Mouse (Mus musculus) forebrain, embryonic 10.5 days (tissue): ENCODE results near the gene Hdhd5. TPM values are rescaled to one million over a fixed set of nuclear protein-coding genes. Genes with fewer than 3 reads are reported as not detected.

ENCODE experiments used
- DNase-seq: peaks from one replicate; pipeline ENCODE4 v3.0.0-alpha.2; 2017; ENCODE audit warnings: low spot score; ENCODE audit errors: extremely low spot score
- H3K27ac ChIP-seq: fragments of 300-500 bp; sonication (generic); 2 replicates; pipeline ENCODE4 v1.5.1; 2016; ENCODE audit warnings: mild to moderate bottlenecking
- H3K27me3 ChIP-seq: fragments of 300-500 bp; sonication (generic); 2 replicates; pipeline ENCODE4 v1.6.1; 2016; ENCODE audit warnings: mild to moderate bottlenecking; ENCODE audit not compliant: poor library complexity, severe bottlenecking
- H3K36me3 ChIP-seq: fragments of 300-500 bp; sonication (generic); replicated peaks from 2 replicates; pipeline ENCODE4 v1.6.1; 2016; ENCODE audit warnings: mild to moderate bottlenecking, moderate library complexity
- H3K4me1 ChIP-seq: fragments of 300-500 bp; sonication (generic); 2 replicates; pipeline ENCODE4 v1.6.1; 2016
- H3K4me3 ChIP-seq: fragments of 300-500 bp; sonication (generic); 2 replicates; pipeline ENCODE4 v1.5.1; 2016; ENCODE audit warnings: mild to moderate bottlenecking, moderate library complexity
- H3K9me3 ChIP-seq: fragments of 300-500 bp; sonication (generic); 2 replicates; pipeline ENCODE4 v1.6.1; 2016; ENCODE audit warnings: mild to moderate bottlenecking, moderate library complexity
- WGBS: fragments of 180-500 bp; shearing (Covaris S2); methylation state at CpG from one replicate; pipeline ENCODE4 v1.1.7; 2016; 5-methylcytosine and 5-hydroxymethylcytosine counted together
- polyA plus RNA-seq: library from polyadenylated mRNA; unstranded; fragments of >200 nt; fragmentation: Nextera tagmentation; extraction: Ambion mirVana; gene quantifications from 2 replicates; pipeline ENCODE4 v1.2.1, GENCODE M21; 2016

Gene Hdhd5
- polyA plus RNA-seq = 20.2 and 23.6 TPM in 2 replicates

DNA sequence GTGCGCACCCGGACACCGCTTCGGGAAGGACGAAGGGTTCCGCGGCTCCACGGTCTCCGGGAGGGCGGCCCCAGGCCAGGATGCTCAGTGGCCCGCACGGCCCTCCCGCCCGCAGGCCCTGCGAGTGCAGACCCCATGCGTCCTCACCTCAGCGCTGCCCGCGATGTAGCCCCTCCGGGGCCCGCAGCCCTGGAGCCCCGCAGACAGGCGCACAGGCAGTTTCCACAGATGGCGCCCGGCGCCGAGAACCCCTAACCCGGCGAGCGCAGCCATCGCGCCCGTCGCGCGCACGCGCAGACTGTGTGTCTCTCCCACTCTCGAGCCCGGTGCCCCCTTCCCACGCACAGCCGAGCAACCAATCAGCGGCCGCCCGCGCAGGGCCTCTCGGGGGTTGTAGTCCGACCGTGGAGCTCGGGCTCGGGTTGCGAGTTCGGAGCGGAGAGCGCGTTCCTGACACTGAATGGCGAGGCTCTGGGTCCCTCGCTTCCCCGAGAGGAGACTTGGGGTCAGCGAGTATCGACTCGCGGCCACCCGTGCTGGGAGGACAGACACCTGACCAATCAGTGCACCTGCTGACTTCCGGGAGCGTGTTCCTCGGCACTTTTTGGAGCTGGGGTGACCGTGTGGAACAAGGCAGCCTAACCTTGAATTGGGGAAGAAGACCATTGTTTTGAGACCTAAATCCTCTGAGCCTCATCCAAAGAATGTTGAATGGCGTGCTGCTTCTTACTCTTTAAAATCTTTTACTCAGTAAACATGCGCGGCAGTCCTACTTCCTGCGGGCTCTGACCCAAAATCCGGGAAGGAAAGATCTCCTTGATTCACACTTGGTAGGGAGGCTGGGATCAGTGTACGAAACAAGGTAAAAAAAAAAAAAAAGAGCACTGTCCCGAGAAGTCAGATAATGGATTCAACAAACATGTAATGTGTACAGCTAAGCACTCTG is at the start of gene Hdhd5:
Gene Hdhd5 (minus strand): TSS at position 300 of the 946 bp plus-strand sequence.
- H3K27ac ChIP-seq = peak within 1 kb of the TSS; percentile 94

DNA sequence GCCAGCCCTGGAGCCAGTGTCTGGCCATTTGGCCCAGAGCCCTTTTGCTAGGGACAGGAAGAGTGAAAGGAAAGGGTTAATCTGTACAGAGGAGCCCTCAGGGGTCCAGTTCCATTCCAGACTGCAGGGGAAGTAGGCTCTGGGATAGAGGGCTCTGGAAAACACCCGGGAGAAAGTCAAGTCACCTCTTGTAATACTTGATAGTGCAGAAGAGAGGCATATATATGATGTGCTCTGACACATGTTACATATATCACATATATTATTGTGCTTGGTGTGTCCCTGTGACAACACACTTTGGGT is 49.5 kb upstream of the Hdhd5 start:
- peak overlapping the region; percentile 60 for H3K4me3 ChIP-seq
- peaks cover 34% of the 10 kb centered on the region for H3K4me1 ChIP-seq
- H3K36me3 ChIP-seq = no peaks in the 10 kb centered on the region
- DNase-seq = no peak
- H3K27ac ChIP-seq = peak overlapping the region; percentile 73
- WGBS = 0% methylated on average over 1 of the region's 1 CpGs
- H3K9me3 ChIP-seq = no peaks in the 10 kb centered on the region
- H3K27me3 ChIP-seq = peaks cover 16% of the 10 kb centered on the region

More for the DNA sequence above, at the start of gene Hdhd5:
- H3K4me3 ChIP-seq = peak within 1 kb of the TSS; percentile 84
- peak; percentile 95 for DNase-seq
- peaks cover 14% of the 10 kb centered on the region for H3K36me3 ChIP-seq
- H3K9me3 ChIP-seq = no peaks in the 10 kb centered on the region
- 0 out of 2 replicates have a peak, but pooled peaks cover 5% of the 10 kb centered on the region for H3K27me3 ChIP-seq
- peaks cover 36% of the 10 kb centered on the region for H3K4me1 ChIP-seq
- under 1% methylated on average over 75 of the region's 75 CpGs for WGBS

DNA sequence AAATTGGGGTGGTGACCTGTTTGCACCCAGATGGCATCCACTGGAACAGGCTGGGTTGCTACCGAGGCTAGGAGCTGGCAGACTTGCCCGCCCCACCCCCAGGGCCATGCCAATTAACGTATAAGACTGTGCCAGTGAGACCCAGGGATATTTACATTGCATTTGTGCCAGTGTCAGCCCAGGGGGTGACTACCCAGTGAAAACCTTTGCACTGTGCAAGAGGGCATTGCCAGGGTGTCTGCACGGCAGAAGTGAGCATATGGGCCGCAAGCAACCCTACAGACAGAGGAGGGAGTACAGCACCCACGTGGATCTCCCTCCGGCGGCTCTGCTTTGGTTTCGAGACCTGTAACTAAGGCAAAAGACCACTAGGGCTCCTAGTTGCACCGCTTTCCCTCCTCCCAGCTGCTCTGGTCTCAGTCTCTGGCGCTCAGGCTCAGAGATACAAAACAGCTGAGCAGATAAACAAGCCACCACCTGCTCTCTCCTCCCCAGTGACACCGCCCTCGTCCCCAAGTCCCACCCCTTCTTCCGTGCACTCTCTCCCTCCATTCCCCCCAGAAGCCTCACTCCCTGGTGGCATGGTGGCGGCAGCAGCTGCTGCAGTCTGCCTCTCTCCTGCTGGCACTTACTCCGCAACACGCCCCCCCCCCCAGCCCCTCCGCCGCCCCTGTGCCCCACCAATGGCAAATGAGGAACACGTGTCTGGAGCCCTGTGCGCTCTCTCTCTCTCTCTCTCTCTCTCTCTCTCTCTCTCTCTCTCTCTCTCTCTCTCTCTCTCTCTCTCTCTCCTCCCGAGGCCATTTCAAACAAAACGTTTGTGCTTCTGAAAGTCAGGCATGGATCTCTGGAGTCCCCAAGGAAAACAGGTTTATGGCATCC is 49.0 kb upstream of the Hdhd5 start:
- Histone ChIP-seq H3K4me3 (peak overlapping the region; percentile 60), H3K4me1 (peaks cover 32% of the 10 kb centered on the region), H3K9me3 (no peaks in the 10 kb centered on the region), H3K36me3 (no peaks in the 10 kb centered on the region), H3K27me3 (peaks cover 16% of the 10 kb centered on the region), H3K27ac (peak overlapping the region; percentile 73)
- peak; percentile 75 for DNase-seq
- WGBS = under 1% methylated on average over 23 of the region's 23 CpGs

DNA sequence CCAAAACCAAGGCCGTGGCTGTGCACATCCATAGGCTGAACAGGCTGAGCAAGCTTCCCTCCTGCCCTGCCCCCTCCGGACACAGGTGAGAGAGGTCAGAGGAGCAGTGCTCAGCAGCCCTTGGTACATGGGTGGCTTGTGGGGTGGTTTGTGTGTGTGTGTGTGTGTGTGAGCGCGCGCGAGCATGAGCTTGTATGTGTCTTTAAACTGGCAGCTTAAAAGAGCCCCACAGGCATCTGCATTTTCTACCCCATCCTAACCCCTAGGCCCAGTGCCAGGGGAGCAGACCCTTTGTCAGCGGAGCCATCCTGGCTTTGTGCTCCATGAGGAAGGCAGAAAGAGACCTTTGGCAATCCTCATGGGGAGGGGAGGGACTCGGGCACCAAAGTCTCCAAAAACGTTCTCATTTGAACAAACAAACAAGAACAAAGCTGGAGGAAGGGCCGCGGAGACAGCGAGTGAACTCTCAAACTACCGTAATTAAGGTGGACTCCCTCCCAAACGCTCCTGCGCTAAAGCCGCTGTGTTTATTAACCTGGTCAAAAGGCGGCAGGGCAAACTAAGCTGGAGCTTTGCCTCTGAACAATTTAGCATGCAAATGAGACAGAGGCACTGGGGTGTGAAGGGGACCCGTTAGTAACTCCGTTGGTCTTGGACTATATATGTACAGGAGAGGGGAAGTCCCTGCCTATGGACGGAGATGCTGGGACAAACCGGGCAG is 48.2 kb upstream of the Hdhd5 start:
- Histone ChIP-seq H3K27me3 (peaks cover 16% of the 10 kb centered on the region), H3K36me3 (no peaks in the 10 kb centered on the region), H3K27ac (peak overlapping the region; percentile 73), H3K4me3 (peak overlapping the region; percentile 60), H3K4me1 (peaks cover 32% of the 10 kb centered on the region), H3K9me3 (no peaks in the 10 kb centered on the region)
- WGBS = 2% methylated on average over 21 of the region's 21 CpGs
- peak; percentile 40 for DNase-seq

DNA sequence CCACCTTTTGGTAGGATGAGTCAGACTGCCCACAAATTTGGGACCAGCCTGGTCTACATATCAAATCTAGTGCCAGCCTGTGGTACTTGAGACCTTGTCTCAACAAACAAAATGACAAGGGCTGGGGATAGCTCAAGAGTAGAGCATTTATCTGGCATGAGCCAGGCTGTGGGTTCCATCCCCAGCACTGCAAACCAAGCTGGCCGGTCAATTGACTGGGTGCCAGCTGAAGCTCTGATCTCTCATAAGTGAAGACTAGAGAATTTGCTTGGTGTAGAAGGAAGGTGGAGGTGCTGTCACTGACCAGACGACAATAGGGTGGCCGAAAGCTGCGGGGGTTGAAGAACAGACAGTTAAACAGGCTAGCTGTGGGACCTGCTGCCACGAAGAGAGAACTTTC is 47.4 kb upstream of the Hdhd5 start:
- 51% methylated on average over 5 of the region's 5 CpGs for WGBS
- Histone ChIP-seq H3K9me3 (no peaks in the 10 kb centered on the region), H3K4me1 (peaks cover 32% of the 10 kb centered on the region), H3K27ac (peak overlapping the region; percentile 73; the same call in 1 of the 2 replicates), H3K4me3 (peak overlapping the region; percentile 60; the same call in 1 of the 2 replicates), H3K27me3 (peaks cover 16% of the 10 kb centered on the region), H3K36me3 (no peaks in the 10 kb centered on the region)
- no peak for DNase-seq

DNA sequence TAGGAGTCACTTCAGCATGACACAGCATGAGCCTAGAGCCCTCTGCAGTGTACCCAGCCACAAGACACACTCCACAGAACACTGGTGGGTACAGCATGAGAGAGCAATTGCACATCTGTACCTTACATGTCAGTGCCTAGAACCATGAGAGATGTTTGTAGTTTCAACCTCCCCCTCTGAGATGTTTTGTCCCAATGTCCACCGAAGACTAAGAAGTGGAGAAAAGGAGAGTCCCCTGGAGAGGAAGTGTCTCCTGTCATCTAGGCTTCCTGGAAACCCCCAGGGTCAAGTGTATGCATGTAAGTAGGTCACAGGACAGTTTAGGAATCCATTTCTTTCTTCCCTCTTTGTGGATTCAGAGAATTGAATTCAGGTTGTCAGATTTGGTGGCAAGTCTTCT is 41.3 kb upstream of the Hdhd5 start:
- 84% methylated on average over 1 of the region's 1 CpGs for WGBS

DNA sequence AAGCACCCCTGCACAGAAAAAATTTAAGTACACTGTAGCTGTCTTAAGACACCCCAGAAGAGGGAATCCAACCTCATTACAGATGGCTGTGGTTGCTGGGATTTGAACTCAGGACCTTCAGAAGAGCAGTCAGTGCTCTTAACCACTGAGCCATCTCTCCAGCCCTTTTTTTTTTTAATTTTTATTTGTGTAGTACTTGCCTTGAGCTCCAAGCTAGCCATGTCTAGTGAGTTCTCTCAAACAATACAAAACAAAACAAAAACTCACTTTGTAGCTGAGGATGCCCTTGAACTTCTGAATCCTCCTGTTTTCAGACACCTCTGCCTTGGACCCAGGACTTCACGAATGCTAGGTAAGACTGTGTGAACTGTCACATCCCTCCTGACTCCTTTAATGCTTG is 37.1 kb upstream of the Hdhd5 start:
- Histone ChIP-seq H3K4me3 (no peak overlapping the region), H3K27me3 (no peaks in the 10 kb centered on the region), H3K36me3 (no peaks in the 10 kb centered on the region), H3K9me3 (no peaks in the 10 kb centered on the region), H3K4me1 (peaks cover 6% of the 10 kb centered on the region), H3K27ac (no peak overlapping the region)
- DNase-seq = no peak
- WGBS = 84% methylated on average over 1 of the region's 1 CpGs

More for the DNA sequence above, 41.3 kb upstream of the Hdhd5 start:
- H3K4me1 ChIP-seq = peaks cover 3% of the 10 kb centered on the region
- no peaks in the 10 kb centered on the region for H3K9me3 ChIP-seq
- H3K27me3 ChIP-seq = no peaks in the 10 kb centered on the region
- no peak for DNase-seq
- no peaks in the 10 kb centered on the region for H3K36me3 ChIP-seq
- no peak overlapping the region for H3K27ac ChIP-seq
- no peak overlapping the region for H3K4me3 ChIP-seq

DNA sequence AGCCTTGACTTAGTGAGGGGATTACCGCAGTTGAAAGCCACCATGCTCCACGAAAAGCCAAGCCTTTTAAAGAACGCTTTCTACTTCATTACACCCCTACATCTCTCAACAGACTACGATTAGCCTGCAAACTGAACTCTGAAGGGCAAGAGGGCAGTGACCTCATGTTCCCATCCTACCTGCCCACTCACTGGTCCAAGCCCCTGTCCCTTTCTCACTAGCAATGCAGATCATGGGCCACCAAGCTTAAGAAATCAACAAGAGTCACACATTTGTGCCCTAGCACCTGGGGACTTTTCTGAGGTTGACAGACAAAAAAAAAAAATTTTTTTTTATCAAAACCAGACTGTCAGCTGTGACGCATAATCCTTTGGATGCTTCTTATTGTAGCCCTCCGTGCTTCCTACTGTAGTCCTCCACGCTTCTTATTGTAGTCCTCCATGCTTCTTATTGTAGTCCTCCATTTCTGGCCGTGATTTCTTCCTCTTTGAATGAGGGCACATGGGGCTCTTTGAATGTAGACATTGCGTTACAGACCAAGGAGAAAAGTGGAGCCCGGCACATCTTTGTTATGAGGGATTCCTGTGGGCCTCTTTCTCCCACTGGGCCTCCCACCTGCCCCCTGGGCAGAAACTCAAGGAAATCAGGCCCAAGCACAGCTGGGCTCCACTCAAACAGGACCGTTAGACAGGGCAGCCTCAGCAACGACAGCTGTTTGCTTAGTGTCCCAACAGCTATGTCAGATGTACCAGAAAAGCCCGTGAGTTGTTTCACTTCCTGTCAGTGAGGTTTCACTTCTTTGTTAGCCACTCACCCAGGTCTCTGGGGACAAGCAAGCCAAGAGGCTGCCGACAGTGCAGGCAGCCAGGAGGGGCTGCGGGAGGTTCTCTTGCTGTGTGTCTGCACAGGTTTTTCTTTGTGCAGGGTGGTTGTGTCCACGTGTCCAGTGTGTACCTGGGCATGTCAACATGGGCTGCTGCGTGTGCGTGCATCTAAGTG is 36.1 kb upstream of the Hdhd5 start:
- 72% methylated on average over 18 of the region's 18 CpGs for WGBS
- Histone ChIP-seq H3K27ac (peak overlapping the region; percentile 66), H3K9me3 (no peaks in the 10 kb centered on the region), H3K4me1 (peaks cover 7% of the 10 kb centered on the region), H3K36me3 (no peaks in the 10 kb centered on the region), H3K4me3 (no peak overlapping the region), H3K27me3 (no peaks in the 10 kb centered on the region)
- no peak for DNase-seq

DNA sequence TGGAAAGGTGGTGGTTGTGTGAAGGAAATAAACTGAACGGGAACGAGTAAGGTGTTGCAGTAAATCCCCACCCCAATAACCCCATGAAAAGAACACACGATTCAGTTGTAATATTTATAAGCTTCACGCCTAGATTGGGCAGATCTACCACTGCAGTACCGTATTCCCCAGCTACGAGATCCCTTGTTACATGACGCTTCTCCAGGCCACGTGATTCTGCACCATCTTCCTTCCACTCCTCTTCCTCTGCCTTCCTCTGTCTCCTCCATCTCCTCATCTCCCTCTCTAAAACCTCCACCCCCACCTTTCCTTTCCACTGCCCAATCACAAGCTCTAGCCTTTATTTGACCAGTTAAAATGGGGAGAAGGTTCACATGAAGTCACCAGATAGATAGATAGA is 25.5 kb upstream of the Hdhd5 start:
- Histone ChIP-seq H3K27ac (no peak overlapping the region), H3K9me3 (no peaks in the 10 kb centered on the region), H3K27me3 (no peaks in the 10 kb centered on the region), H3K4me1 (peaks cover 12% of the 10 kb centered on the region), H3K36me3 (no peaks in the 10 kb centered on the region), H3K4me3 (no peak overlapping the region)
- 90% methylated on average over 8 of the region's 8 CpGs for WGBS
- DNase-seq = no peak

DNA sequence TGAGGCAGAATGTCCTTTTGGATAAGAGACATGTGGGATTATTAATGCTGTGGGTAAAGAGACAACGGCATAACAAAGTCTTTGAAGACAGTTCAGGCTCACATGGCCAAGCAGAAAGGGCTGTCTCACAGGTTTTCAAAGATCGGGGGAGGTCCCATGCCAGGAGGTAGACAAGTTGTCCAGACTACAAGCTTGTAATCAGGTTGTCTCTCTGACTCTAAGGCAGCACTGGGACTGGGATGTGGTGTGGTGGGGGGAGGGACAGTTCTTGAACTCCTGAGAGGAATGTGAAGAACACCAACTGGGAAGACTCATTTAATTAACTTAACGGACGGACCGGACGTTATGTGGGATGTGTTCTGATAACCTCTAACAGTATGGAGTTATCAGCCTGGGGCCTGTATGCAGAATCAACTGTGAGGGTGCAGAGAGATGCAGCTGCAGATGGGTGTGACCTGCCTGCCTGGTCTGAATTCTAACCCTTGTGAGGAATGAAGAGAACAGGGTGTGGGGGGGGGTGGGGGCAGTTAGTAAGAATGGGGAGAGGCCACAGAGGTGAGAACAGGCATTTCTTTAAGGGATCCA is 25.0 kb upstream of the Hdhd5 start:
- H3K36me3 ChIP-seq = no peaks in the 10 kb centered on the region

DNA sequence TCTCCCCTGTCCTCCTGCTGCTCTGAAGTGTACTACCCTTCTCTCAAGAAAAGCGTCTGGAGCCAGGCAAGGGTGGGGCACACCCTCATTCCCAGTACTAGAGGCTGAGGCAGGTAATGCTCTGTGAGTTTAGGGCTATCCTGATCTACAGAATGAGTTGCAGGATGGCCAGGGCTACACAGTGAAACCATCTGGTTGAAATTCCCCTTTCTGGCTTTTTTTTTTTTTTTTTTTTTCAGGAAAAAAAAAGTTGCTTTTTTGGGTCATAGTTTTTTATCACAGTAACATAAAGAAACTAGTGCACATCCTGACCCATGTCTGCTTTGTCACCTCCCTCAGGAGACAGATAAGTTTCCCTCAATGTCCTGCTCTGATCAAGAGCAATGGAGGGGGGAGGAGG is 24.0 kb upstream of the Hdhd5 start:
- Histone ChIP-seq H3K27me3 (no peaks in the 10 kb centered on the region), H3K36me3 (no peaks in the 10 kb centered on the region), H3K4me1 (peaks cover 26% of the 10 kb centered on the region), H3K9me3 (no peaks in the 10 kb centered on the region), H3K27ac (no peak overlapping the region), H3K4me3 (no peak overlapping the region)
- 75% methylated on average over 1 of the region's 1 CpGs for WGBS
- no peak for DNase-seq

More for the DNA sequence above, 25.0 kb upstream of the Hdhd5 start:
- Histone ChIP-seq H3K27ac (no peak overlapping the region), H3K4me1 (peaks cover 17% of the 10 kb centered on the region), H3K4me3 (no peak overlapping the region), H3K9me3 (no peaks in the 10 kb centered on the region), H3K27me3 (no peaks in the 10 kb centered on the region)
- DNase-seq = no peak
- 91% methylated on average over 6 of the region's 6 CpGs for WGBS
